Mouse (Mus musculus) heart, adult 11 months (tissue): Measurements from ENCODE around the gene Zfp936.
A peak's percentile ranks its signal among the peaks of the same experiment; 100 is the strongest.
"Not testable (repeated sequence)": the region's sequence is repeated elsewhere in the genome, so short reads cannot be mapped to it uniquely, and the experiment has no call there.

Experiments used
- DNase-seq: peaks from one replicate; pipeline ENCODE4 v3.0.0; 2022

Gene Zfp936

GRCm38 (mm10) chr7:43113929-43114328 lies at the start of gene Zfp936:
Gene Zfp936 (plus strand): TSS chr7:43114229.
- not testable (repeated sequence) for DNase-seq

GRCm38 (mm10) chr7:43077831-43078230 lies 36.2 kb upstream of the Zfp936 start:
- no peak for DNase-seq

GRCm38 (mm10) chr7:43128691-43129090 lies 14.7 kb downstream of the Zfp936 start:
- DNase-seq: not testable (repeated sequence)

GRCm38 (mm10) chr7:43164121-43164520 lies 50.1 kb downstream of the Zfp936 start:
- not testable (repeated sequence) for DNase-seq

GRCm38 (mm10) chr7:43167101-43167500 lies 53.1 kb downstream of the Zfp936 start:
- DNase-seq: not testable (repeated sequence)

- DNase-seq: not testable (repeated sequence)
Observed at GRCm38 (mm10) chr7:43167811-43168210, 53.8 kb downstream of the Zfp936 start.

GRCm38 (mm10) chr7:43168212-43168611 lies 54.2 kb downstream of the Zfp936 start:
- DNase-seq: not testable (repeated sequence)

GRCm38 (mm10) chr7:43177003-43177702 lies 63.1 kb downstream of the Zfp936 start:
- DNase-seq: peak; percentile 86

GRCm38 (mm10) chr7:43213781-43214180 lies 99.8 kb downstream of the Zfp936 start:
- DNase-seq: peak; percentile 93
